Mouse (Mus musculus): Measurements from ENCODE around the gene Cuedc2.

The Cuedc2 gene

GRCm38 (mm10) chr19:46321101-46321943 lies 17.2 kb downstream of the Cuedc2 start:
- no peak for DNase-seq

GRCm38 (mm10) chr19:46320076-46320785 lies 18.3 kb downstream of the Cuedc2 start:
- DNase-seq, result no peak

GRCm38 (mm10) chr19:46318586-46319378 lies 19.7 kb downstream of the Cuedc2 start:
- DNase-seq, result peak; percentile 67 to 75

GRCm38 (mm10) chr19:46318031-46318471 lies 20.5 kb downstream of the Cuedc2 start:
- peak in 1 of 2 experiments; percentile 4 for DNase-seq

- no peak for DNase-seq
These were observed 21.0 kb downstream of the Cuedc2 start for GRCm38 (mm10) chr19:46317546-46317885.

- peak in 1 of 2 experiments; percentile 5 for DNase-seq
These were observed 21.5 kb downstream of the Cuedc2 start for GRCm38 (mm10) chr19:46316846-46317545.

GRCm38 (mm10) chr19:46315752-46316610 lies 22.5 kb downstream of the Cuedc2 start:
- DNase-seq, result no peak

GRCm38 (mm10) chr19:46314872-46315742 lies 23.4 kb downstream of the Cuedc2 start:
- DNase-seq, result peak in 1 of 2 experiments; percentile 9

- DNase-seq, result peak; percentile 29 to 45
These were observed 24.3 kb downstream of the Cuedc2 start for GRCm38 (mm10) chr19:46314151-46314601.

GRCm38 (mm10) chr19:46313591-46313990 lies 24.9 kb downstream of the Cuedc2 start:
- peak in 1 of 2 experiments; percentile 3 for DNase-seq

- no peak for DNase-seq
These were observed 25.4 kb downstream of the Cuedc2 start for GRCm38 (mm10) chr19:46313116-46313515.

GRCm38 (mm10) chr19:46312566-46312965 lies 25.9 kb downstream of the Cuedc2 start:
- DNase-seq, result no peak

- DNase-seq, result no peak
These were observed 27.2 kb downstream of the Cuedc2 start for GRCm38 (mm10) chr19:46311341-46311740.

- DNase-seq, result peak in 1 of 2 experiments; percentile 4
These were observed 28.1 kb downstream of the Cuedc2 start for GRCm38 (mm10) chr19:46310312-46310865.

- peak in 1 of 2 experiments; percentile 5 for DNase-seq
These were observed 28.7 kb downstream of the Cuedc2 start for GRCm38 (mm10) chr19:46309651-46310305.

GRCm38 (mm10) chr19:46308706-46309435 lies 29.6 kb downstream of the Cuedc2 start:
- peak; percentile 78 to 82 for DNase-seq

GRCm38 (mm10) chr19:46308303-46308702 lies 30.2 kb downstream of the Cuedc2 start:
- DNase-seq, result peak in 1 of 2 experiments; percentile 3

GRCm38 (mm10) chr19:46307781-46308180 lies 30.7 kb downstream of the Cuedc2 start:
- peak in 1 of 2 experiments; percentile 4 for DNase-seq
